7 mouse cellular contexts compared by ENCODE assay signal in genomic region chr2:76338215-76339156, GRCm38 (mm10). TPM values are rescaled to one million over a fixed set of nuclear protein-coding genes. Genes with fewer than 3 reads are reported as not detected.
A peak's percentile ranks its signal among the peaks of the same experiment; 100 is the strongest.
DNase-seq lines count a peak whose midpoint lies in the region; ATAC-seq and TF ChIP-seq lines count a peak whose summit lies in the region.

TSS of gene Pde11a (minus strand) at chr2:76338774.

- DNase-seq in ES-E14 (ENCODE audit: low read depth, low spot score), result peak; percentile 40
- peak; percentile 58 for DNase-seq in midbrain, embryonic 14.5 days
- no peak for DNase-seq in B cell, adult 2 months

- peak within 1 kb of the TSS; percentile 35 for H3K9ac ChIP-seq in ES-E14 (ENCODE audit: insufficient read depth, low read depth, low read length, poor library complexity, severe bottlenecking)
- H3K9ac ChIP-seq in hindbrain, embryonic 16.5 days (ENCODE audit: low read depth, low read length), result peak within 1 kb of the TSS; percentile 72
- peak within 1 kb of the TSS; percentile 59 for H3K9ac ChIP-seq in limb, embryonic 13.5 days
- H3K9ac ChIP-seq in midbrain, embryonic 14.5 days (replicated peaks; ENCODE audit: low read length), result peak within 1 kb of the TSS; percentile 57

- TF ChIP-seq CTCF in embryonic fibroblast, embryonic 13.5 days (IDR thresholded peaks at IDR 0.05; ENCODE audit: borderline replicate concordance, insufficient read depth, low read length), result no peak

- no peaks in the 10 kb centered on the region for H3K9me3 ChIP-seq in ES-E14 (ENCODE audit: control insufficient read depth, insufficient read depth, low read depth, low read length)
- H3K9me3 ChIP-seq in hindbrain, embryonic 16.5 days (ENCODE audit: control insufficient read depth, low read length), result no peaks in the 10 kb centered on the region
- no peaks in the 10 kb centered on the region for H3K9me3 ChIP-seq in limb, embryonic 13.5 days
- no peaks in the 10 kb centered on the region for H3K9me3 ChIP-seq in midbrain, embryonic 14.5 days (ENCODE audit: control insufficient read depth, low read length)

- in situ Hi-C loops in ES-E14 (cut with MboI; ENCODE audit: low sequenced_read_pairs in 2 of 2, unreplicated experiment in 2 of 2), result no loop called here

- no peak within 1 kb of the TSS for H3K27ac ChIP-seq in ES-E14 (ENCODE audit: insufficient read depth, low read depth, low read length, poor library complexity, severe bottlenecking)
- no peak within 1 kb of the TSS for H3K27ac ChIP-seq in embryonic fibroblast, embryonic 13.5 days (ENCODE audit: insufficient read depth, low read length)
- no peak within 1 kb of the TSS for H3K27ac ChIP-seq in hindbrain, embryonic 16.5 days (ENCODE audit: low read depth, low read length)
- H3K27ac ChIP-seq in limb, embryonic 13.5 days, result no peak within 1 kb of the TSS
- H3K27ac ChIP-seq in midbrain, embryonic 14.5 days (replicated peaks; ENCODE audit: low read depth, low read length), result no peak within 1 kb of the TSS

- no peak for TF ChIP-seq POLR2A in embryonic fibroblast, embryonic 13.5 days (IDR thresholded peaks at IDR 0.05; ENCODE audit: low read depth, low read length)

- H3K4me3 ChIP-seq in ES-E14 (ENCODE audit: insufficient read depth in 1 of 2, low read depth in 1 of 2, low read length in 2 of 2, poor library complexity in 1 of 2, severe bottlenecking in 1 of 2), result peak within 1 kb of the TSS; percentile 60 to 64
- peak within 1 kb of the TSS; percentile 14 for H3K4me3 ChIP-seq in embryonic fibroblast, embryonic 13.5 days (ENCODE audit: insufficient read depth, low read length)
- H3K4me3 ChIP-seq in hindbrain, embryonic 16.5 days (ENCODE audit: low read length), result peak within 1 kb of the TSS; percentile 52
- peak within 1 kb of the TSS; percentile 51 for H3K4me3 ChIP-seq in limb, embryonic 13.5 days
- peak within 1 kb of the TSS; percentile 42 for H3K4me3 ChIP-seq in midbrain, embryonic 14.5 days (replicated peaks; ENCODE audit: low read depth, low read length)

- 17% methylated on average over 36 of the region's 41 CpGs for WGBS in hindbrain, embryonic 16.5 days
- 15% methylated on average over 39 of the region's 41 CpGs for WGBS in limb, embryonic 13.5 days
- 19% methylated on average over 40 of the region's 41 CpGs for WGBS in midbrain, embryonic 14.5 days

- peak; percentile 43 for ATAC-seq in CD4-positive, CD25-positive, alpha-beta regulatory T cell, adult 4 months
- ATAC-seq in hindbrain, embryonic 16.5 days, result peak; percentile 85
- ATAC-seq in limb, embryonic 13.5 days (ENCODE audit: low FRiP score, low read depth), result no peak; the same call in 1 of the 2 replicates
- ATAC-seq in midbrain, embryonic 14.5 days (ENCODE audit: low FRiP score, low TSS enrichment), result peak; percentile 55; the same call in 1 of the 2 replicates

- no peaks in the 10 kb centered on the region; a peak in 1 of 4 replicates for H3K4me1 ChIP-seq in ES-E14 (ENCODE audit: control insufficient read depth in 2 of 2, insufficient read depth in 2 of 2, low read length in 2 of 2, poor library complexity in 1 of 2)
- no peaks in the 10 kb centered on the region for H3K4me1 ChIP-seq in embryonic fibroblast, embryonic 13.5 days (ENCODE audit: control insufficient read depth, insufficient read depth, low read length)
- peaks cover 6% of the 10 kb centered on the region for H3K4me1 ChIP-seq in hindbrain, embryonic 16.5 days (ENCODE audit: control insufficient read depth, insufficient read depth, low read depth, low read length)
- H3K4me1 ChIP-seq in limb, embryonic 13.5 days, result peaks cover 10% of the 10 kb centered on the region
- H3K4me1 ChIP-seq in midbrain, embryonic 14.5 days (ENCODE audit: control insufficient read depth, insufficient read depth, low read length), result 0 out of 2 replicates have a peak, but pooled peaks cover 6% of the 10 kb centered on the region

- peak within 1 kb of the TSS; percentile 99 for H3K4me2 ChIP-seq in hindbrain, embryonic 16.5 days (ENCODE audit: low read length)
- H3K4me2 ChIP-seq in limb, embryonic 13.5 days (replicated peaks), result peak within 1 kb of the TSS; percentile 93
- H3K4me2 ChIP-seq in midbrain, embryonic 14.5 days (ENCODE audit: low read length), result peak within 1 kb of the TSS; percentile 92

- no peaks in the 10 kb centered on the region for H3K36me3 ChIP-seq in ES-E14 (ENCODE audit: control insufficient read depth, insufficient read depth, low read length, poor library complexity, severe bottlenecking)
- no peaks in the 10 kb centered on the region for H3K36me3 ChIP-seq in hindbrain, embryonic 16.5 days (ENCODE audit: control insufficient read depth, insufficient read depth, low read length)
- no peaks in the 10 kb centered on the region for H3K36me3 ChIP-seq in limb, embryonic 13.5 days
- no peaks in the 10 kb centered on the region for H3K36me3 ChIP-seq in midbrain, embryonic 14.5 days (ENCODE audit: control insufficient read depth, insufficient read depth, low read length)

- peaks cover 4% of the 10 kb centered on the region for H3K27me3 ChIP-seq in hindbrain, embryonic 16.5 days (replicated peaks; ENCODE audit: control insufficient read depth, insufficient read depth, low read length)
- peaks cover 41% of the 10 kb centered on the region for H3K27me3 ChIP-seq in limb, embryonic 13.5 days
- 0 out of 2 replicates have a peak, but pooled peaks cover 8% of the 10 kb centered on the region for H3K27me3 ChIP-seq in midbrain, embryonic 14.5 days (ENCODE audit: control insufficient read depth, insufficient read depth, low read length)

TF ChIP-seq in ES-E14, 5 proteins besides CTCF, POLR2A, EP300 and RAD21:
- no peak for TF ChIP-seq MAFK (IDR thresholded peaks at IDR 0.05; ENCODE audit: insufficient read depth, low read depth, low read length)
- TF ChIP-seq ZNF384 (IDR thresholded peaks at IDR 0.05; ENCODE audit: low read depth, low read length), result no peak

RNA-seq across cellular contexts. Expression of gene Pde11a, which starts in this region (rescaled TPM):
- polyA plus RNA-seq in CD4-positive, CD25-positive, alpha-beta regulatory T cell, adult 4 months (2017; shearing (Covaris generic)), result 1 to 10 TPM; 5.8 to 6.1 TPM
- 0.27 and 0.37 TPM in 2 replicates for total RNA-seq in ES-E14 (2012; rRNA removed)
- polyA plus RNA-seq in embryonic fibroblast, embryonic 13.5 days (2011; ENCODE audit: insufficient read length, low read depth, missing spikeins), result 0.26 and 0.52 TPM in 2 replicates
- 1.2 TPM in 2 replicates for polyA plus RNA-seq in hindbrain, embryonic 16.5 days (2015; fragmentation: Nextera tagmentation; extraction: Ambion mirVana)
- 0.50 and 0.65 TPM in 2 replicates for polyA plus RNA-seq in limb, embryonic 13.5 days (2015; fragmentation: Nextera tagmentation; extraction: Ambion mirVana)
- 0.36 and 0.63 TPM in 2 replicates for polyA plus RNA-seq in midbrain, embryonic 14.5 days (2014; fragmentation: Nextera tagmentation; extraction: Ambion mirVana)

Comparison
In these comparisons a context has a peak if more than half of its experiments do, and no peak if none do; other contexts are left out.
1. Peak in DNase-seq, H3K4me3 ChIP-seq and H3K9ac ChIP-seq in ES-E14; RNA of the gene not detected or under 1 TPM.
2. Peak in DNase-seq, ATAC-seq, H3K4me3 ChIP-seq, H3K9ac ChIP-seq and H3K4me2 ChIP-seq in midbrain, embryonic 14.5 days; RNA of the gene not detected or under 1 TPM.